Mouse (Mus musculus) lung, embryonic 15.5 days (tissue): ENCODE measurements around the gene Mtor. TPM values are rescaled to one million over a fixed set of nuclear protein-coding genes. Genes with fewer than 3 reads are reported as not detected.

Experiments
- ATAC-seq: fragments of 200-750 bp; cut with Nextera tagmentation; 2 replicates; pipeline ENCODE4 v1.8.0; 2017; ENCODE audit warnings: moderate number of reproducible peaks, borderline replicate concordance; ENCODE audit not compliant: low FRiP score, low TSS enrichment; ENCODE audit errors: extremely low read depth
- H3K27ac ChIP-seq: fragments of 300-500 bp; sonication (generic); 2 replicates; pipeline ENCODE4 v1.5.1; 2015; ENCODE audit warnings: moderate library complexity, mild to moderate bottlenecking, inconsistent platforms
- H3K27me3 ChIP-seq: fragments of 300-500 bp; sonication (generic); 2 replicates; pipeline ENCODE4 v1.6.1; 2015; ENCODE audit warnings: inconsistent platforms
- H3K36me3 ChIP-seq: fragments of 300-500 bp; sonication (generic); 2 replicates; pipeline ENCODE4 v1.6.1; 2015; ENCODE audit warnings: inconsistent platforms
- H3K4me1 ChIP-seq: fragments of 300-500 bp; sonication (generic); 2 replicates; pipeline ENCODE4 v1.6.1; 2015; ENCODE audit warnings: inconsistent platforms
- H3K4me2 ChIP-seq: fragments of 300-500 bp; sonication (generic); 2 replicates; pipeline ENCODE4 v1.6.1; 2015; ENCODE audit warnings: inconsistent platforms, mild to moderate bottlenecking, moderate library complexity
- H3K4me3 ChIP-seq: fragments of 300-500 bp; sonication (generic); 2 replicates; pipeline ENCODE4 v1.5.1; 2015; ENCODE audit warnings: mild to moderate bottlenecking, inconsistent platforms
- H3K9ac ChIP-seq: fragments of 300-500 bp; sonication (generic); 2 replicates; pipeline ENCODE4 v1.6.1; 2015; ENCODE audit warnings: inconsistent platforms
- H3K9me3 ChIP-seq: fragments of 300-500 bp; sonication (generic); 2 replicates; pipeline ENCODE4 v1.6.1; 2016; ENCODE audit warnings: inconsistent platforms
- WGBS: fragments of 180-500 bp; shearing (Covaris S2); methylation state at CpG from one replicate; pipeline ENCODE4 v1.1.7; 2015; 5-methylcytosine and 5-hydroxymethylcytosine counted together
- polyA plus RNA-seq: library from polyadenylated mRNA; unstranded; fragments of >200 nt; fragmentation: Nextera tagmentation; extraction: Ambion mirVana; gene quantifications from 2 replicates; pipeline ENCODE4 v1.2.1, GENCODE M21; 2015

The Mtor gene
- polyA plus RNA-seq, 1 experiment from 2014 or later = 13.8 TPM

DNA sequence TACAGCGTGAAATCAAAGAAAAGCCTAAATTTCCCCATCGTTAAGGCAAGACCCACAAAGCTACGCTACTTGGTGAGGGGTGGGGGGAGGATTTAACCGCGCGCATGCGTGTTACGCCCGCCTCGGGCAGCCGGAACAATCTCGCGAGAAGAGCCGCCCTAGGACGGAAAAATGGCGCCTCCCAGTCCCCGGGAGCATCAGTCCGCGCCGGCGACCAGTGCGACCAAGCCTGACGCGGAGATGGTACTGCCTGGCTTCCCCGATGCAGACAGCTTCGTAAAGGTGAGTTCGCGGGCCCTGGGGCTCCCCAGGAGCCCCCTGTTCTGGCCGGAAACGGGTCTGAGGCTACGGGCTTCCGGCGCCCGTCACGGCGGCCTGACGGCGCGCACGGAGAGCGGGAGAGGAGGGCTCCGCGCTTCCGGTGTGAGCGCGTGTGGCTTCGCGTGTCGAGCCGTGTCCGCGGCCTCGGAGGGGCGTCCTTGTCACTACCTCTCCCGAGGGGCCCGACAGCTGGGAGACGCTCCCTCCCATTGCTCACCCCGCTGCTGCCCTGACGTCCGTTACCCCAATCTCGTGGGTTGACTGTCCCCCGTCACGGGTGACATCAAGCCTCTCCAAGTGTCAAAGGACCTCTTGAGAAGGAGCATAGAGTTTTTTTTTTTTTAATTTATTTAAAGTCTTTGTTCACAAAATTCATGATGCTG lies 110.0 kb downstream of the Mtor start, which contains the start of gene Exosc10:
Gene Exosc10 (plus strand): TSS at position 133 of the 704 bp plus-strand sequence.
- Histone ChIP-seq H3K27me3 (no peaks in the 10 kb centered on the region), H3K9me3 (no peaks in the 10 kb centered on the region), H3K27ac (peak within 1 kb of the TSS; percentile 89), H3K4me3 (peak within 1 kb of the TSS; percentile 84), H3K4me2 (peak within 1 kb of the TSS; percentile 77), H3K36me3 (peaks cover 50% of the 10 kb centered on the region), H3K4me1 (peaks cover 7% of the 10 kb centered on the region; the same call in 1 of the 2 replicates), H3K9ac (peak within 1 kb of the TSS; percentile 91)
- peak; percentile 94 for ATAC-seq
- WGBS = under 1% methylated on average over 63 of the region's 63 CpGs

DNA sequence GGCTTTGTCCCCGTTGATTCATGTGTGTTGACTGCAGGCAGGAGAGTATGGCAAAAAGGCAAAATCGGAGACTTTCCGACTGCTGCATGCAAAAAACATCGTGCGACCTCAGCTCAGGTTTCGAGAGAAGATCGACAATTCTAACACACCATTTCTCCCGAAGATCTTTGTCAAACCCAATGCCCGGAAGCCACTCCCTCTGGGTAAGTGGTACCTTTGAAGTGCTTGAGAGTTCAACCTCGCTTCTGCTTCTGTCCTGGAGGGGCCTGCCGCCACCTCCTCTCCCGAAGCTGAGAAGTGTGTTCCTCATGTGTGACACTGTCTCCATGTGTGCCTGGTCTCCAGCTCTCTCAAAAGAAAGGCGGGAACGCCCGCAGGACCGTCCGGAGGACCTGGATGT lies 114.3 kb downstream of the Mtor start:
- Histone ChIP-seq H3K27ac (no peak overlapping the region), H3K27me3 (no peaks in the 10 kb centered on the region), H3K36me3 (peaks cover 77% of the 10 kb centered on the region), H3K4me1 (peaks cover 7% of the 10 kb centered on the region; the same call in 1 of the 2 replicates), H3K4me3 (no peak overlapping the region), H3K9ac (no peak overlapping the region), H3K4me2 (no peak overlapping the region), H3K9me3 (no peaks in the 10 kb centered on the region)
- WGBS = 92% methylated on average over 17 of the region's 17 CpGs
- no peak for ATAC-seq

- Histone ChIP-seq H3K36me3 (peaks cover 86% of the 10 kb centered on the region), H3K27me3 (no peaks in the 10 kb centered on the region), H3K27ac (no peak overlapping the region), H3K4me3 (no peak overlapping the region), H3K4me1 (peaks cover 7% of the 10 kb centered on the region; the same call in 1 of the 2 replicates), H3K9ac (no peak overlapping the region), H3K4me2 (no peak overlapping the region), H3K9me3 (no peaks in the 10 kb centered on the region)
- WGBS = 91% methylated on average over 12 of the region's 12 CpGs
- no peak; the same call in 1 of the 2 replicates for ATAC-seq
Observed at GRCm38 (mm10) chr4:148563595-148563994, 115.2 kb downstream of the Mtor start.

GRCm38 (mm10) chr4:148570138-148570537 lies 121.7 kb downstream of the Mtor start:
- Histone ChIP-seq H3K9ac (no peak overlapping the region), H3K4me2 (no peak overlapping the region), H3K4me1 (no peaks in the 10 kb centered on the region), H3K9me3 (no peaks in the 10 kb centered on the region), H3K36me3 (peaks cover 98% of the 10 kb centered on the region), H3K27me3 (no peaks in the 10 kb centered on the region), H3K4me3 (no peak overlapping the region), H3K27ac (no peak overlapping the region)
- ATAC-seq = no peak
- 85% methylated on average over 10 of the region's 10 CpGs for WGBS

- Histone ChIP-seq H3K9ac (no peak overlapping the region), H3K36me3 (peaks cover 98% of the 10 kb centered on the region), H3K4me2 (no peak overlapping the region), H3K4me1 (no peaks in the 10 kb centered on the region), H3K27ac (no peak overlapping the region), H3K27me3 (no peaks in the 10 kb centered on the region), H3K9me3 (no peaks in the 10 kb centered on the region), H3K4me3 (no peak overlapping the region)
- WGBS = 97% methylated on average over 9 of the region's 9 CpGs
- no peak for ATAC-seq
Observed at GRCm38 (mm10) chr4:148570693-148571295, 122.4 kb downstream of the Mtor start.

DNA sequence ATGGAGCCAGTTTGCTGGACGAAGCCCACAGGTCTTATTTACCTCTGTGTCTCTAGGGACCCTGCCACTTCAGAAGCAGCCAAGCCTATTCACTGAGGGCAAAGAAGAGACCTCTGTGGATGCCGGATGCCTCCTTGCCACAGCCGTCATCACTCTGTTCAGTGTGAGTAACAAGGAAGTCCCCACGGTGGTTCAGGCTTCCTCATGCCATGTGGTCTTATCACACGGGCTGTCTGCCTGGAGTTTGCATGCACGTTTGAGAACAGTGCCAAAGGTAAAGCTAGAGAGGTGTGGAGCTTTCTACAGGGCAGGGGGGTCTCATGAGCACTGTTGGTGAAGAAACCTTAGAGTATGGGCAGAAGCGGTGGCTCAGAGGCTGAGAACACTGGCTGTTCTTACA lies 124.8 kb downstream of the Mtor start:
- ATAC-seq = no peak
- H3K4me3 ChIP-seq = no peak overlapping the region
- H3K4me1 ChIP-seq = no peaks in the 10 kb centered on the region
- H3K9me3 ChIP-seq = no peaks in the 10 kb centered on the region
- H3K9ac ChIP-seq = no peak overlapping the region
- WGBS = 83% methylated on average over 7 of the region's 7 CpGs
- H3K27ac ChIP-seq = no peak overlapping the region
- no peak overlapping the region for H3K4me2 ChIP-seq
- H3K36me3 ChIP-seq = peaks cover 98% of the 10 kb centered on the region
- H3K27me3 ChIP-seq = no peaks in the 10 kb centered on the region

GRCm38 (mm10) chr4:148580765-148581164 lies 132.4 kb downstream of the Mtor start:
- H3K4me3 ChIP-seq = no peak overlapping the region
- no peak overlapping the region for H3K9ac ChIP-seq
- ATAC-seq = no peak
- no peak overlapping the region for H3K4me2 ChIP-seq
- no peaks in the 10 kb centered on the region for H3K4me1 ChIP-seq
- H3K27me3 ChIP-seq = no peaks in the 10 kb centered on the region
- no peaks in the 10 kb centered on the region for H3K9me3 ChIP-seq
- H3K36me3 ChIP-seq = peaks cover 74% of the 10 kb centered on the region
- H3K27ac ChIP-seq = no peak overlapping the region
- WGBS = 83% methylated on average over 9 of the region's 9 CpGs

GRCm38 (mm10) chr4:148581422-148581821 lies 133.0 kb downstream of the Mtor start:
- Histone ChIP-seq H3K4me2 (no peak overlapping the region), H3K9me3 (no peaks in the 10 kb centered on the region), H3K4me1 (no peaks in the 10 kb centered on the region), H3K27ac (no peak overlapping the region), H3K9ac (no peak overlapping the region), H3K36me3 (peaks cover 67% of the 10 kb centered on the region), H3K27me3 (no peaks in the 10 kb centered on the region), H3K4me3 (no peak overlapping the region)
- no peak for ATAC-seq
- WGBS = 83% methylated on average over 5 of the region's 5 CpGs

DNA sequence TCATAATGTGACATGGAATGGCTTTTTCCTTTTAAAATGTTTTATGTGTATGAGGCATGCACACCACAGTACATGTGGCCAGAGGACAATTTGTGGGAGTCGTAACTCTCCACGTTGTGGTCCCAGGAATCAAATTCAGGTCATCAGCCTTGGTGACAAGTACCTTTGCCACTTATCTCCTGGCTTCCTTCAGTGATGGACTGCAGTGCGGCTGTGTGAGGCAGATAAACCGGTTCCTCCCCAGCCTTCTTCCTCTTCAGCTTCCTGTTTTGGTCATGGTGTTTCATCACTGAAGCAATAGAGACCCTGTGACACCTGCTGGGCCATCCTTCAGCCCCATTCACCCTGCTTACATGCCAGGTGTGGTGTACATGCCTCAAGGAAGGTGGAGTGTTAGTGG lies 134.8 kb downstream of the Mtor start:
- no peaks in the 10 kb centered on the region for H3K27me3 ChIP-seq
- WGBS = 53% methylated on average over 4 of the region's 4 CpGs
- ATAC-seq = no peak
- peaks cover 49% of the 10 kb centered on the region for H3K36me3 ChIP-seq
- no peaks in the 10 kb centered on the region for H3K9me3 ChIP-seq
- H3K4me2 ChIP-seq = no peak overlapping the region
- no peak overlapping the region for H3K9ac ChIP-seq
- H3K4me1 ChIP-seq = no peaks in the 10 kb centered on the region
- no peak overlapping the region for H3K4me3 ChIP-seq
- no peak overlapping the region for H3K27ac ChIP-seq

DNA sequence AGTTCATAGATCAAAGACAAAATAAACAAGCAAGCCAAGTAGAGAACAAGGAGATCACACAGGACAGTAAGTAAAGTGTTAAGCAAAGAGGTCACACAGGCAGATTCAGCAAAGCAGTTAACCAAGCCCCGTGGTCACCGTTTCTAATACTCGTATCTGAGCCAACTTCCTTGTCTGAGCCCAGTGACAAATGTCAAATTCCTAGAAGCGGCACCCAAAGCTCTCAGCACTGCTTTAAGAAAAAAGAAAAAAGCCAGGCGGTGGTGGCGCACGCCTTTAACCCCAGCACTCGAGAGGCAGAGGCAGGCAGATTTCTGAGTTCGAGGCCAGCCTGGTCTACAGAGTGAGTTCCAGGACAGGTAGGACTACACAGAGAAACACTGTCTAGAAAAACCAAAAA lies 138.2 kb downstream of the Mtor start:
- no peaks in the 10 kb centered on the region for H3K27me3 ChIP-seq
- no peak overlapping the region for H3K9ac ChIP-seq
- no peak for ATAC-seq
- no peak overlapping the region for H3K27ac ChIP-seq
- peaks cover 16% of the 10 kb centered on the region for H3K36me3 ChIP-seq
- peaks cover 17% of the 10 kb centered on the region for H3K4me1 ChIP-seq
- no peaks in the 10 kb centered on the region for H3K9me3 ChIP-seq
- 54% methylated on average over 9 of the region's 9 CpGs for WGBS
- no peak overlapping the region for H3K4me3 ChIP-seq
- no peak overlapping the region for H3K4me2 ChIP-seq

GRCm38 (mm10) chr4:148588793-148589192 lies 140.4 kb downstream of the Mtor start:
- no peak overlapping the region for H3K27ac ChIP-seq
- WGBS = 64% methylated on average over 9 of the region's 9 CpGs

DNA sequence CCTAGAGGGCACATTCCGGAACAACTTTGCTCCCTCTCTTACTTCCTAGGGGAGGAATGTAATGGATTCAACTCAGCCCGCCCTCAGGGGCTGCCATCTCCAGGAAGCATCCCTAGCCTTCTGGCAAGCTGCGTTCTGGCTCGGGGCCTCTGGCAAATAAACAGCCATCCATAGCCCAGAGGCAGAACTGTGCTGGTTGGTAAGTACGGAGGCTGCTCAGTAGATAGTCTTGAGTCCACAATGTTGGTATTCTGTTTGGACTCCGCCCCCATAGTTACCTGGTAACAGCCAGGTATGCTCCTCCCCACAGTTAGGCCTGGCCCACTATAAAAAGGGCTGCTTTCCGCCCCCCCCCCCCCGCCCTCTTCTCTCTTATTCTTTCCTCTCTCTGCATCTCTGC lies 141.2 kb downstream of the Mtor start:
- no peak overlapping the region for H3K4me2 ChIP-seq
- peaks cover 34% of the 10 kb centered on the region for H3K4me1 ChIP-seq
- no peak overlapping the region for H3K4me3 ChIP-seq
- WGBS = 51% methylated on average over 6 of the region's 8 CpGs
- no peak for ATAC-seq
- H3K27ac ChIP-seq = no peak overlapping the region
- H3K9ac ChIP-seq = no peak overlapping the region
- H3K27me3 ChIP-seq = no peaks in the 10 kb centered on the region
- peaks cover 16% of the 10 kb centered on the region for H3K36me3 ChIP-seq
- no peaks in the 10 kb centered on the region for H3K9me3 ChIP-seq

More at GRCm38 (mm10) chr4:148588793-148589192, 140.4 kb downstream of the Mtor start:
- H3K27me3 ChIP-seq = no peaks in the 10 kb centered on the region
- ATAC-seq = no peak
- no peak overlapping the region for H3K4me3 ChIP-seq
- H3K9me3 ChIP-seq = no peaks in the 10 kb centered on the region
- H3K36me3 ChIP-seq = peaks cover 8% of the 10 kb centered on the region
- peaks cover 34% of the 10 kb centered on the region for H3K4me1 ChIP-seq
- H3K9ac ChIP-seq = no peak overlapping the region
- H3K4me2 ChIP-seq = no peak overlapping the region
